Mouse (Mus musculus) inflammation-experienced regulatory T-cells, adult 6 months (primary cell): ENCODE data around the gene Mfge8. TPM values are rescaled to one million over a fixed set of nuclear protein-coding genes. Genes with fewer than 3 reads are reported as not detected.

Experiments
- ATAC-seq: one replicate; pipeline ENCODE4 v1.8.0; 2017
- polyA plus RNA-seq, 3 experiments: library from polyadenylated mRNA; unstranded; fragments of 100-300 nt; shearing (Covaris generic); gene quantifications; one replicate each; pipeline ENCODE4 v1.2.1; 2017

Gene Mfge8
- 10 to 100 TPM; 16.7 to 18.5 (median 18.4) TPM for polyA plus RNA-seq

DNA sequence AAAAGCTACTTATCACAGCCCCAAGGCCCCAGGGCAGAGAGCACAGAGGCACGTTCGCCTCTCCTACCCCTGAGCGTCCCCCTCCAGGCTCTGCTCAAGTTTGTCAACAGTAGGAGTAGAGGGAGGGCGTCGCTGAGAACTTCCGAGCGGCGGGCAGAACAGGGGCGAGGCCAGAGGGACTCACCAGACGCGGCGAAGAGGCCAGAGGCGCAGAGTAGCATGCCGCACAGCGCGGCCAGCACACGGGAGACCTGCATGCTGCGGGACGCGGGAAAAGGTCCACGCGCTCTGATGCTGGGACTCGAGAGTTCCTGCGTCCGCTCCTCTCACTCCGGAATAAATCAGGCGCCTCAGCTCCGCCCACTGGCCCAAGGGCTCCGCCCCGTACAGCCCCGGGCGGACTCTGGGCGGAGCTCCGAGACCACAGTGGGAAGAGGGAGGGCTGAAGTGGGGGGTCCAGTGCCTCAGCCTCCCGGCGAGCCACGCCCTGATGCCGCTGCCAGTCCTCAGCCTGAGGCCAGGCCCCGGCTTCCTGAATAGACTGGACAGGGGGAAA is at the start of gene Mfge8:
Gene Mfge8 (minus strand): TSS at position 350 of the 556 bp plus-strand sequence.
- ATAC-seq, result peak; percentile 67

DNA sequence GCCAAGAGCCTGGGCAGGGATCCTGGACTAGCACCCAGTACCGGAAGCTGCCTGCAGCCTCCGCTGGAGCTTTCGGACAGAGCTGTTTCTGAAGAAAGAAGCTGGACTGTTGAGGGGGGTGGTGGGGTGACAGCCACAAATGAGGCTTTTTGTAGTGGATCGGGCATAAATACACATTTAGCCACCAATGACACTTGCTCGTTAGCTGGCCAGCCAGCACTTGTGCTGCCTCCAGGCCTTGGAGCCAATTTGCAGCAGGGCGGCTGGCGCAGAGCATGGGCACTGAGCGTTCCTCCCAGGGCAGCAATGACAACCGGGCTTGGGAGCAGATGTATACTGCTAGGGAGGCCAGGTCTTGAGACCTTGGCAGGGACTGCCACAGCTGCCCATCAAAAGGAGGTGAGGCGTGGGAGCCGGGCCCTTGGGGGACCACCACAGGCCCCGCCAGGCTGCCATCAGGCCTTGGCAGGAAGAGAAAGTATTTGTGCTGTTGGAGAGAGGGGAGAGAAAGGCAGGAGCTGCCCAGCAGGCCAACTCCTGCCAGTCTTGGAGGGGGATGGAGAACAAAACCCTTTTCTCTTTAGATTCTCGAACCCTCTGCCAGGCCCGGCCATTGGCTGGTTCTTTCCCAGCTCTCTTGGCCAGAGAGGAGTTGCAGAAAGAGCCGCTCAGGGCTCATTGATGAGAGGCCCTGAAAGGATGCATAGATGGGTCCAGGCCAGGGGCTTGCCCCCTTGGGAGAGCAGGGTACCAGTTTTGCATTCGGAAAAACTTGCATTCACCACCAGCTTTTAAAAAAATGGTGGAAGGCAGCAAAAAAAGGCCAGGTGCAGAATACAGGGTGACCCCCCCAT is 45.9 kb upstream of the Mfge8 start:
- ATAC-seq, result no peak

DNA sequence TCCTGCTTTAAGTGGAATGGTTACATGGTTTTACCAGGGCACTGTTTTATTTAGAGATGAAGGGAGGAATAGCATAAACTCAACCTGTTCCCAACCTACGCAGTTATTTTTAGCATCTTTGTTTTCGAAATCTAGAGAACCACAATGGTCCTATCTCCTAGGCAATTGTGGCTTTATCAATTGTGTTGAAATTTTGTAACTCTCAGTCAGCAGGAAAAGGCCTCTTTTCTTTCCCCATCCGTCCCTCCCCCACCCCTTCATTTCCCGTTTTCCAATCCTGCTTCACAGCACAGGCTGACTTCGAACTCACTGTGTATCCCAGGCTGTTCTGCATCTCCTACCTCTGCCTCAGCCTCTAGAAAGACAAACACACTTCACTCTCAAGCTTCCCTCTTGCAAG is 45.1 kb upstream of the Mfge8 start:
- no peak for ATAC-seq

DNA sequence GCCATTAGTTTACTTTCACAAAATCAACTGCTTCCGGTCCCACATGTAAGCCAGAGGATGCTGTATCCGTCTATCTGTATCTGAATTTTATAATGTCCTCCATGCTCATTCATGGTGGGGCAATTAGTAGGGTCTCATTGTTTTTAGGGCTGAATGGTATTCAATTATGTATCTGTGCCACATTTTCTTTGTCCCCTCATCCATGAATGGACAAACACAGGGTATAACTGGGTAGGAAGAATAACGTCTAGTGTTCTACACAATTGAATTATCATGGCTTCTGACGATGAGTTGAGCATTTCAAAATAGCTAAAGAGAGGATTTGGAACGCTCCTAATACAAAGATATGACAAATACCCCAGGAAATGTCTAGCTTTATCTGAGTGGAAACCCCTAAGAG is 42.6 kb upstream of the Mfge8 start:
- no peak for ATAC-seq

DNA sequence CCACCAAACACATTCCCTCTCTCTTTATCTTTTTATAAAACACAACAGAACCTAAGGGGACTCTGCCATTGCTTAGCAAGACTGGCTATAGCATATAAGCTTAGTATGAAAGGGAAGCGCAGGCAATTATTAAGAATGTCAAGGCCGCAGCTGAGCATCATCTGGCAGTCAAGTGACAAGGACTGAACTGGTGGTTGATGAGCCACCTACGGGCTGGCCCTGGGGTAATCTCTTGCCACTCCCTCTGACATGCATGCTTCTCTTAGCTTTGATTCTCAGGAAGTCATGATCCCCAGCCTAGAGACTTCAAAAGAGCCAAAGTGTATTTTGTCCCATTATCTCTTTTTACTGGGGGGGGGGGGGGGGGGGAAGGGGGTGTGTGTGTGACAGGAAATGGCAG is 41.7 kb upstream of the Mfge8 start:
- peak; percentile 64 for ATAC-seq

DNA sequence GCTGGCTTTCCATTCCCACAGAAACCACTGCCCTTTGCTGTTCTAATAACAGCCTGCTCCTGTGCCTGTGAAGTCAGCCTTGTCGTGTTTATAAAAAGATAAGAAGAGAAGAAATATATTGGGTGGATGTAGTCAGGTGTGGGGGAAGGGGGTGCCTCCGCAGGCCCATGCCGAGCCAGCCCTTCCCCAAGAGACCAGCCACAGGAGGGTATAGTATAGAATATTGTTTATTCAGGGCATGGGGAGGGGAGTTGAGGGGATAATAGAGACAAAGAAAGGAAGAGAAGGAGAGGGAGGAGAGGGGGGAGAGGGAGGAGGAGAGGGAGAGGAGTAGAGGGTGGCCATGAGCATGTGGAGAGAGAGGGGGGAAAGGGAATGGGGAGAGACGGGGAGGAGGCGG is 40.4 kb upstream of the Mfge8 start:
- no peak for ATAC-seq

DNA sequence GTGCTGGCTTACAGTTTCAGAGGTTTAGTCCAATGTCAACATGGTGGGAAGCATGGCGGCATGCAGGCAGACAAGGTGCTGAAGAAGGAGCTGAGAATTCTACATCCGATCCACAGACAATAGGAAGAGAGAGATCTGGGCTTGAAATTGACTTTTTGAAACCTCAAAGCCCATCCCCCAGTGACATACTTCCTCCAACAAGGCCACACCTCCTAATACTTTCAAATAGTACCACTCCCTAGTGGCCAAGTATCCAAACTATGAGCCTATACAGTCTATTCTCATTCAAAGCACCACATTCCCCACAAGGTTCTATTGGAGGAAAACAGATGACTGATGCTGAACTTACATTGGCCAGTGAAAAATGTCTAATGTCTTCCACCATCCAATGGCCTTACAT is 38.7 kb upstream of the Mfge8 start:
- ATAC-seq, result no peak

DNA sequence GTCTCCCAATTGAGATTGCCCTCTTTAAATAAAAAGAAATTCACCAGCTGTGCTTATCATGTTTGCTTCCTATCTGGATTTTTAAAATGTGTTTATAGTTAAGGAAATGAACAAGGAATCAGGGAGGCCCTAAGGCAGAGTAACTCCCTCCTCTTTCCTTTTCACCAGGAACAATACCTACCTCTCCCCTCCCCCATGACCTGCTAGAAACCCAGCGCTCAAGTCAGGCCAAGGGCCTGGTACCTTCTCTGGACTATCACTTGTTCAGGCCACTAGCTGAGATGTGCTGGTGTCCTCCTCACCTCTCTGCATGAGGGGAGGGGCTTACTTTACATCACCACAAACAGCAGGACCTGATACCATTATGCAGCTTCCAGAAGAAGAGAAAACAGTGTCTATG is 34.6 kb upstream of the Mfge8 start:
- no peak for ATAC-seq

DNA sequence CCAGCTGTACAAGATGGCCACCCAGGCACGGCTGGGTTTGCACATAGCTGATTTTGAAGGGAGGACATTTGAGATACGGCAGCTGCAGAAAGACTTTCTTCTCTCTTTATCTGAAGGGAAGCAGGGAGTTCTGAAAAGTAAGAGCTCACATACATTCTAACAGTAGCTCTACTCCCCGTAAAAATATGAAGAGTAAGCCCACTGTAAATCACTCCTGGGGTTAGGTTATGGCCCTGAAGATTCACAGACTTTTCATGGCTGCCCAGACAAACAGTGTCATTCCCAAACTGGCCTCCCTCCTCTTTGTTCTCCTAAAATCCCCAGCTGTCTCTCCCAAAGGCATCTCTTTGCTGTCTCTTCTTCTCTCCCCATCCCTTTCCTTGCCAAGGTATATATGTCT is 24.9 kb upstream of the Mfge8 start:
- no peak for ATAC-seq

DNA sequence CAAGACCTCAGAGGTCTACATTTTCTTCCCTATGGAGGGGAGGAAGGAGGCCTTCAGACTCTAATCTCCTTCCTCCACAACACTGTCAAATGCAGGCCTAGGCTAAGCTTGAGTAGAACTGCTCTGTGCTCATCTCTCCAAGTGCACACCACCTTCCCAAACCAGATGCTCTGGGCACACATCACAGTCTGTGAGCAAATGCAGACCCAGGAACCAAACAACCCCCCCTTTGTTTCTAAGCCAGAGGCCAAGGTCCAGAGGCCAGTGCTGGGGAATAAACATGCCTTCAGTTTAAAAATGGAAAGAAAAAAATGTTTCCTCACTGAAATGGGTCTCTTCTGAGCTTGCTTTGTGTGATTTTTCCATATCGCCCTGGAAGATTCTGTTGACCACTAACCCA is 22.9 kb upstream of the Mfge8 start:
- ATAC-seq, result no peak

DNA sequence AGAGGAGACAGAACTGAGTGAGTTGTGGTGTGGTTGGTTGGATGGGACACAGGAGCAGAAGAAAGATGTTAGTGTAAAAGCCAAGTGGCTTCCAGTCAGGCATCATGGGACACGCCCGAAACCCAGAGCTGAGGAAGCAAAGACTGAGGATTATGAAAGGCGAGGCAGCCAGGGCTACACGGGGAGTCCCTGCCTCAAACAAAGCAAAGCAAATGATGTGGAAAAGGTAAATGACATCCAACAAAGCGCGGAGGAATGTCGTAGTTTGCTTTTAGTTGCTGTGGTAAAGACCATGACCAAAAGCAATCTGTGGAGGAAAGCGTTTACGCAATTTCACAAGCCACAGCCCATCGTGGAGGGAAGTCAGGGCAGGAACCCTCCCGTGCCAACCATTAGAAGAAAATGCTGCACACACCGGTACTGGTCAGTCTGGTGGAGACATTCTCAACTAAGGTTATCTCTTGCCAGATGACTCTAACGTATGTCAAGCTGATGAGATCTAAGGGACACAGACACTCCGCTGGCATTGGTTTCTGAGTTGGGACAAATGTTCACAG is 18.2 kb upstream of the Mfge8 start:
- ATAC-seq, result no peak

DNA sequence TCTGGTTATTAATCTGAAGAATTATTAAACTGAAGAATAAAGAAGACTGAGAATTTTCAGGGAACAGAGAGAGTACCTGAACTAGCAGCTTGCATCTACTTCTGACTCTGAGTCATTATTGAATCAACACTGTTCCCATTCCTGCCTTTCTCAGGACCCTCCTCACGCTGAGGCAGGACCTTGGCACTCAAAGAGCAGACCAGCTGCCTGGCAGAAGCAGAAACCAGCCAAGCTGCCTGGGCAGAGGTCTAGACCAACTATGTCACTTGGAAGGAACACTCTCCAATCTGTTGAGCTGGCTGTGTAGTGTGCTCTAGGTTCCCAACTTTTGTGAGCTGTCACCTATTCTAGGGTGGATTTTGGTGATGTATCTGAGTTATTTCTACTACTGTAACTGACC is 10.5 kb upstream of the Mfge8 start:
- no peak for ATAC-seq

DNA sequence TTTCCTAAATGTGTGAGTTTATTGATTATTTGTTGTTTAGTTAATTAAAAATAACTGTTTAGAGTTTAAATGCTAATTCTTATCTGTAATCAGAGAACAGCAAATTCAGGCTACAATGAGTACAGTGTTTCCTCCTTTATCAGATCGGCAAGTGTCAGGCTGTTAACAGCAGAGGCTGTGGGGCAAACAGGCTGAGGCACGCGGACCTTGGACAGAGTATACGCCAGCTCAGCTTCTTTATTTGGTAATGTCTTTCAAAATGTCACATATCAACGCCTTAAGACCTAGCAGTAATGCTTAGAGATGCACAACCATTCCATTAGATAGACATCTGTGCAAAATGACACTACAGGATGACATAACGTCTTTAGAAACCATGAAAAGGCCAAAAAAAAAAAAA is 662 bp upstream of the Mfge8 start:
- no peak for ATAC-seq

DNA sequence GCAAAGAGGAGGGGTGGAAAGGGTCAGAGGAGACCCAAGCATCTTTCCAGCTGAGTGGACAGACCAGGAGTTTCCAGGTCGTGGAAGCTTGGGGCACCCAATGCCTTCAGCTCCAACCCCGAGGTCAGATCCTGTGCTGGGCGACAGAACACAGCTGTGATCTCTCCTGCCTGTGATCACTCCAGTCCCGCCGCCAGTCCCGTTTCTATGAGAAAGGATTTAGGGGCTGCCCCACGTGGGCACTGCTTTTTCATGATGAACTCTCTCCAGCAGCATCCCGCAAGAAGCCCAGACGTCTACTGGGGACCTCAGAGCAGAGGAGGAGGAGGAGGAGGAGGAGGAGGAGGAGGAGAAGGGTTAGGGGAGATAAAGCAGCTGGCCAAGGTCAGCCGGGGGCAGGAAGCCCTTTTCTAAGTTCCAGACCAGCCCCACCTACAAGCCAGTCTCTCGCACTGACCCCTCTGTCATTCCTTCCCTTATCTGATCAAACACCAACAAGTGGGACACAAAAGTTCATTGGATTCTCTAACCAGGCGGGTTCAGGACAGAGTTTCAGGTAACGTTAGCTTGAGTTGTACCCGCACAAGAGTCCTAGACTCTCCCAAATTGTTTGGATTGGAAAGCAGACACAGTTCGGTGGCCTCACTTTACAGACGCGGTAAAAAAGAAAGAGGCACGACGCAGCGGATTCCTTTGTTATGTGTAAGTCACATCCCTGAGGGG is 768 bp downstream of the Mfge8 start:
- no peak for ATAC-seq

DNA sequence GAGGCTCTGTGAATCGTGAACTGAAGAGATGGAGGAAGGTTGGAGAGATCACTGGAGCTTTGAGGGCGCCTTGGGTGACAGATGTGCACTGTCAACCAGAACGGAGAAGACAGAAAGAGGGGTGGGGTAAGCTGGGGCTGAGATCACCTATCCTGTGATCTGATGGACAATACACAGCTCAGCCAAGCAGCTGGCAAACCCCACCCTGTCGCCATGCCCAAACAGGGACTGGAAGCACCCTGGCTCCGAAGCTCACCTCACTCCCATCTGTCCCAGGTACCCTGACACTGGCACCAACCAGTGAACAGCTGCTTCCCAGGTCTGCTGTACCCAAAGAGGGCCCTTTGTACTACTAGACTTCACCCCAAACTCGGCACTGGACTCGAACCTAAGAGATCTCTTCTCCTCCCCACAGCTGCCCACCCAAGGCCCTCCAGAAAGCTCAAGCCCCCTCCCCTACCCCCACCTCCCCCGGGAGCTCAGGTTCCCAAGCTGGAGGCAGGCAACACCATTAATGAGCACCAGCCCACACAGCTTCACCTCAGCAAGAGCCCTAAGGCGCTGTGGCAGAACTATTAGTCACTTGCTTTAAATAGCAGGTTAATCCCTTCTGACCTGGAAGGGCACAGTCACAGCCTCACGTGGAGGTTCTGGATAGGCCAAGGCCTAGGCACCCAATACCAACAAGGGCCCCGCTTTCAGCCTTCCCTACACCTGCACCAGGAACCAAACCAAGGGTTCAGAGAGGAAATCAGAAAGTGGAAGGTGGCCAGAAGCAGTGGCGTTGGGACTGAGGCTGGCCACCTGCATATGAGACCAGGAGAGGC is 1.6 kb downstream of the Mfge8 start:
- no peak for ATAC-seq

DNA sequence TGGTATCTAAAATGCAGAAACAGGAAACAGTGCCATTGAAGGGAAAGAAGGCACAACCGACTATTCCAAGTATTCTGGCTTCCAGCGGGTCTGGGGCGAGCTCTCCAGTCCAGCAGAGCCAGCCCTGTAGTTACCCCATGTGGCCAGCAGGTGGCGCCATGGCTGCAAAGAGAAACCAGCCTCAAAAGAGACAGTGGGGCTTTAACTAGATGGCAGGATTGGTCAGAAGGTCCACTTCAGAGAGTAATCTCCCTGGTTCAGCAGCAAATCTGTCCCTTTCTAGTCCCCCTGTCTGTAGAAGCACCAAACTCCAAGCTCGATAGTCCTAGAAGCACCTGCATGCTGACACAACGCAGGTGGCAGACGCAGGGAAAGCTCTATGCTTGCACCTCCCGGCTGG is 8.0 kb downstream of the Mfge8 start:
- no peak for ATAC-seq

DNA sequence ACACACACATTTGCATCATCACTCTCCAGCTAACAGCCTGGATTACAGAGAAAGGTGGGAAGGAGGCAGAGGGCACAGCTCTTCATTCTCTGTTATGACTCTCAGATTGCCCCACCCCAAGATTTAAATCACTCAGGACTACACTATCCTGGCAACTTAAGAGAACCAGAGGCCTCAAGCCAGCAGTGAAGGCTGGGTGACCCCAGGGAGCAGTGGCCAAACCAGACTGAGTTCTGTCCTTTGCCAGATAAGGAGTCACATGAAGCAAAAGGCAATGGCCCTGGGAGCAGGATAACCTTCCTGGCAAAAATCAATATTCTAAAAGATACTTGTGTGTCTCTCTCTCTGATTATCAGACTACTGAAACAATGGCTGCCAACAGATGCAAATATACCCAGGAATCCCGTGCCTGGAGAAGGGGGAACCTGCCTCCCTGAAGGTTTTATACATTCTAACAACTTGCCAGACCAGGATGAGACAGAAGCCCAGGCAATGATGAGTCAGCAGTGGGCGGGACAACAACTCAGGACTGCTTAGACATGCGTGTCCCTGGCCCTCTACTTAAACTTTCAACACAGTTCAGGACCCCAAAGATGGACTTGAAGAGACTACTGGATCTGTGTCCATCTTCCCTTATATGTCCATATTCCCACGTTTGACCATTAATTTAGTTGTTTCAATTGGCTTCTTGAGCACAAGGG is 8.8 kb downstream of the Mfge8 start:
- no peak for ATAC-seq

DNA sequence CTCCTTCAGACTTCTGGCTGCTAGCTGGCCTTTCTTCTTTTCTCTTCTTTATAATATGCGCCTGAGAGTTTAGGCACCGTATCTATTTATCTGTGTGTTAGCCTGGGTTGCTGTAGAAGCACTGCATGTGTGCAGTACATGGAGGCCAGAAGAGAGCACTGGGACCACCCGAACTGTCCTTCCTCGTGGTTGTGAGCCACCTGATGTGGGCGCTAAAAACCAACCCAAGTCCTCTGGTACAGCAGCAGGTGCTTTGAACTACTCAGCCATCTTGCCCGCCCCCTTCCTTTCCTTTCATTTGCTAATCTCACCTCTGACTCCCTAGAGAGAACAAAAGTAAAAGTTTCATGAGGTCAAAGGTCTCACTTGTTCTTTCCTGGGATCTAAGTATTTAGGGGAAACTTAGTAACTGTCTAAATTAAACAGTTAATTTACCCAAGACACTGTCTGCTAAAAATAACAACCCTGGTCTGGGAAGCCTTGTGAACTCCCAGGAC is 9.5 kb downstream of the Mfge8 start:
- no peak for ATAC-seq

DNA sequence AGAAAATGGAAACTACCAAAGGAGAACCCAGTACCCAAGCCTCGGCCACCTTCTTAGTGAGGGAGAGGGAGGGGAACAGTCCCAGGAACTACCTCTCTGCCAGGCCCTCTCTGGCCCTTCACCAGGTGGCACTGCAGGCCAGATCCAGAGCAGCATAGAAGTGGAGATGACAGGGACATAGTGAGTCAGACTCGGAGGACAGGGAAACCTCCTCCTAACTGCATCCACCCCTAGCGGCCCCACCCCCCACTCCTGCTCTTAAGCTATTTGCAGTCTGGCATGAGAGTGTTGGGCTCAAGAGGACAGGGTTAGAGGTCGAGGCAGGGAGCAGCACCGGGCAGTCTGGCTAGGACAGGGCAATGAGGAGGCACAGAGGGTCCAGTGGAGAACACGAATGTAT is 15.5 kb downstream of the Mfge8 start:
- no peak for ATAC-seq

DNA sequence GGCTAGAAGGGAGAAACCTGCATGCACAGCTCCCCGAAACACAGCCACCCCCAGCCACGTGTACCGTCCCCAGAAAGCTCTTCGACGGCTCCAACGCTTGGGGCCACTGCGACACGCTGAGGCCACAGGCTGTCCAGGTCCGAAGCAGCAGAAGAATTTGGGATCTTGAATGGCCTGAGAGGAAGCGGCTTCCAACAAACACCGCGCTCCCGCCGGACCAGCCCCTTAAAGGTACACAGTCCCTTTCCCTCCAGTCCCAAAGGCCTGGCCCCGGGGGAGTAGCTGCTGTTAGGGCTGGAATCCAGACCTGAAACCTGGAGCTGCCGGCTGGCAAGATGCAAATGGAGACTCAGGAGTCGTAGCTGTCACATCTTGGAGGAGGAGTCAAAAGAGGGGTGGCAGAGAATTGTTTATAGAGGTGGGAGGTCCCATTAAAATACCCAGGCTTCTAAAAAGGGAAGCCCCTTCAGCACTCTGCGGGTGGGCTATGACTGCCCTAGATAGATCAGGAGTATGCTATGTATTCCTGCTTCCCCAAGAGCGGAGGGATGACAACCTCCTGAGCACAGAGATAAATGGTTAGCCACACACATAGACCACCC is 17.9 kb downstream of the Mfge8 start, which contains the start of gene Hapln3:
Gene Hapln3 (minus strand): TSS at position 176 of the 602 bp plus-strand sequence.
- ATAC-seq, result no peak

DNA sequence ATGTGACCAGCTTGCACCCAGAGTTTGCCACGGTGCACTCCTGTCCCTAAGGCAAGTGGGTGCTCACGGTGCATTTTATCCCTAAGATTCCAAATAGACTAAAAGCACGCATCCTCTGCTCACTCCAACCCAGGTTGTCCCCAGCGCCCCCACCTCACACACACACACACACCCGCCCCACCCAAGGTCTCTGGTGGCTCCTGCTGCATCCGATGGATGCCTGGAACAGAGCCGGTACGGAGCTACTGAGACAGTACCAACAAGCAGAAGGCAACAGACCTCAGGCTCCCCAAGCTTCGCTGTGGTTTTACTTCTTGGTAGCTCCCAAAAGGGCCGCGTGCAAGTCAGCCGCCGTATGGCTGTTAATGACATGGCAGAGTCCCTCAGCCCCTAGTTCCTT is 18.5 kb downstream of the Mfge8 start:
- ATAC-seq, result no peak
